Mouse (Mus musculus) midbrain, embryonic 10.5 days (tissue): Measurements from ENCODE around the gene Basp1. TPM values are rescaled to one million over a fixed set of nuclear protein-coding genes. Genes with fewer than 3 reads are reported as not detected.
"Not testable (repeated sequence)": the region's sequence is repeated elsewhere in the genome, so short reads cannot be mapped to it uniquely, and the experiment has no call there.

ENCODE experiments used
- DNase-seq: peaks from one replicate; pipeline ENCODE4 v3.0.0-alpha.2; 2017; ENCODE audit warnings: low spot score
- H3K27ac ChIP-seq: fragments of 300-500 bp; sonication (generic); replicated peaks from 2 replicates; pipeline ENCODE4 v1.5.1; 2016; ENCODE audit warnings: mild to moderate bottlenecking
- H3K27me3 ChIP-seq: fragments of 300-500 bp; sonication (generic); 2 replicates; pipeline ENCODE4 v1.6.1; 2016; ENCODE audit warnings: low read depth, mild to moderate bottlenecking; ENCODE audit not compliant: poor library complexity, severe bottlenecking
- H3K36me3 ChIP-seq: fragments of 300-500 bp; sonication (generic); 2 replicates; pipeline ENCODE4 v1.6.1; 2016; ENCODE audit warnings: mild to moderate bottlenecking, moderate library complexity
- H3K4me1 ChIP-seq: fragments of 300-500 bp; sonication (generic); 2 replicates; pipeline ENCODE4 v1.6.1; 2016
- H3K4me3 ChIP-seq: fragments of 300-500 bp; sonication (generic); 2 replicates; pipeline ENCODE4 v1.5.1; 2016; ENCODE audit warnings: mild to moderate bottlenecking, moderate library complexity
- H3K9me3 ChIP-seq: fragments of 300-500 bp; sonication (generic); replicated peaks from 2 replicates; pipeline ENCODE4 v1.6.1; 2016; ENCODE audit warnings: mild to moderate bottlenecking
- WGBS: fragments of 180-500 bp; shearing (Covaris S2); methylation state at CpG from one replicate; pipeline ENCODE4 v1.1.7; 2016; 5-methylcytosine and 5-hydroxymethylcytosine counted together
- polyA plus RNA-seq: library from polyadenylated mRNA; unstranded; fragments of >200 nt; fragmentation: Nextera tagmentation; extraction: Ambion mirVana; gene quantifications from 2 replicates; pipeline ENCODE4 v1.2.1, GENCODE M21; 2016

Basp1 gene
- 37.6 and 53.3 TPM in 2 replicates for polyA plus RNA-seq

- Histone ChIP-seq H3K4me1 (peaks cover 72% of the 10 kb centered on the region), H3K9me3 (no peaks in the 10 kb centered on the region), H3K4me3 (peak within 1 kb of the TSS; percentile 98), H3K36me3 (peaks cover 20% of the 10 kb centered on the region), H3K27ac (peak within 1 kb of the TSS; percentile 99), H3K27me3 (no peaks in the 10 kb centered on the region)
- under 1% methylated on average over 42 of the region's 60 CpGs for WGBS
- peak; percentile 89 for DNase-seq
Observed at GRCm38 (mm10) chr15:25413378-25413901, at the start of gene Basp1. Gene Basp1 (minus strand): TSS chr15:25413764.

GRCm38 (mm10) chr15:25463076-25463475 is 49.5 kb upstream of the Basp1 start:
- not testable (repeated sequence) for H3K27ac ChIP-seq, H3K36me3 ChIP-seq, DNase-seq, H3K4me3 ChIP-seq, H3K9me3 ChIP-seq, H3K27me3 ChIP-seq
- peaks cover 12% of the 10 kb centered on the region for H3K4me1 ChIP-seq

GRCm38 (mm10) chr15:25462056-25462762 is 48.6 kb upstream of the Basp1 start:
- Histone ChIP-seq H3K36me3 (no peaks in the 10 kb centered on the region), H3K4me1 (peaks cover 12% of the 10 kb centered on the region), H3K4me3 (no peak overlapping the region), H3K27me3 (peaks cover 4% of the 10 kb centered on the region; the same call in 1 of the 2 replicates), H3K9me3 (no peaks in the 10 kb centered on the region), H3K27ac (no peak overlapping the region)
- 81% methylated on average over 6 of the region's 6 CpGs for WGBS
- DNase-seq = no peak

GRCm38 (mm10) chr15:25459901-25460300 is 46.3 kb upstream of the Basp1 start:
- no peak overlapping the region for H3K27ac ChIP-seq
- no peak for DNase-seq
- H3K4me3 ChIP-seq = no peak overlapping the region
- no peaks in the 10 kb centered on the region for H3K36me3 ChIP-seq
- peaks cover 12% of the 10 kb centered on the region for H3K4me1 ChIP-seq
- 54% methylated on average over 7 of the region's 7 CpGs for WGBS
- H3K9me3 ChIP-seq = no peaks in the 10 kb centered on the region
- peaks cover 4% of the 10 kb centered on the region; the same call in 1 of the 2 replicates for H3K27me3 ChIP-seq

- Histone ChIP-seq H3K4me1 (peaks cover 12% of the 10 kb centered on the region), H3K27ac (no peak overlapping the region), H3K9me3 (no peaks in the 10 kb centered on the region), H3K27me3 (peaks cover under 1% of the 10 kb centered on the region; the same call in 1 of the 2 replicates), H3K4me3 (no peak overlapping the region), H3K36me3 (no peaks in the 10 kb centered on the region)
- WGBS = 81% methylated on average over 2 of the region's 2 CpGs
- no peak for DNase-seq
Observed at GRCm38 (mm10) chr15:25457421-25457820, 43.9 kb upstream of the Basp1 start.

- H3K36me3 ChIP-seq = no peaks in the 10 kb centered on the region
- H3K27ac ChIP-seq = no peak overlapping the region
- no peaks in the 10 kb centered on the region for H3K4me1 ChIP-seq
- H3K4me3 ChIP-seq = no peak overlapping the region
- H3K9me3 ChIP-seq = no peaks in the 10 kb centered on the region
- 90% methylated on average over 3 of the region's 3 CpGs for WGBS
- no peak for DNase-seq
- H3K27me3 ChIP-seq = no peaks in the 10 kb centered on the region
Observed at GRCm38 (mm10) chr15:25453538-25453937, 40.0 kb upstream of the Basp1 start.

- Histone ChIP-seq H3K27ac (no peak overlapping the region), H3K4me3 (no peak overlapping the region), H3K9me3 (no peaks in the 10 kb centered on the region), H3K4me1 (peaks cover 17% of the 10 kb centered on the region), H3K36me3 (no peaks in the 10 kb centered on the region), H3K27me3 (peaks cover 8% of the 10 kb centered on the region)
- no peak for DNase-seq
- 50% methylated on average over 1 of the region's 1 CpGs for WGBS
Observed at GRCm38 (mm10) chr15:25449348-25449747, 35.8 kb upstream of the Basp1 start.

- Histone ChIP-seq H3K36me3 (no peaks in the 10 kb centered on the region), H3K27ac (no peak overlapping the region), H3K27me3 (peaks cover 12% of the 10 kb centered on the region), H3K4me3 (no peak overlapping the region), H3K9me3 (no peaks in the 10 kb centered on the region), H3K4me1 (peaks cover 21% of the 10 kb centered on the region)
- DNase-seq = no peak
- 79% methylated on average over 4 of the region's 4 CpGs for WGBS
Observed at GRCm38 (mm10) chr15:25448703-25449340, 35.3 kb upstream of the Basp1 start.

GRCm38 (mm10) chr15:25447136-25447535 is 33.6 kb upstream of the Basp1 start:
- Histone ChIP-seq H3K36me3 (no peaks in the 10 kb centered on the region), H3K9me3 (no peaks in the 10 kb centered on the region), H3K4me1 (peaks cover 35% of the 10 kb centered on the region), H3K4me3 (no peak overlapping the region), H3K27me3 (peaks cover 21% of the 10 kb centered on the region), H3K27ac (no peak overlapping the region)
- 86% methylated on average over 6 of the region's 6 CpGs for WGBS
- no peak for DNase-seq

GRCm38 (mm10) chr15:25446155-25446487 is 32.6 kb upstream of the Basp1 start:
- DNase-seq = no peak
- H3K27me3 ChIP-seq = peaks cover 26% of the 10 kb centered on the region
- H3K4me1 ChIP-seq = peaks cover 45% of the 10 kb centered on the region
- 41% methylated on average over 8 of the region's 8 CpGs for WGBS
- no peaks in the 10 kb centered on the region for H3K36me3 ChIP-seq
- H3K9me3 ChIP-seq = no peaks in the 10 kb centered on the region
- peak overlapping the region; percentile 25 for H3K4me3 ChIP-seq
- peak overlapping the region; percentile 58; the same call in 1 of the 2 replicates for H3K27ac ChIP-seq

GRCm38 (mm10) chr15:25445361-25446154 is 32.0 kb upstream of the Basp1 start:
- Histone ChIP-seq H3K4me1 (peaks cover 46% of the 10 kb centered on the region), H3K4me3 (peak overlapping the region; percentile 25), H3K9me3 (no peaks in the 10 kb centered on the region), H3K27ac (peak overlapping the region; percentile 58), H3K36me3 (no peaks in the 10 kb centered on the region), H3K27me3 (peaks cover 26% of the 10 kb centered on the region)
- DNase-seq = peak; percentile 41
- 3% methylated on average over 17 of the region's 17 CpGs for whole genome bisulfite sequencing

GRCm38 (mm10) chr15:25444208-25444607 is 30.6 kb upstream of the Basp1 start:
- DNase-seq = no peak
- Histone ChIP-seq H3K36me3 (no peaks in the 10 kb centered on the region), H3K27ac (no peak overlapping the region), H3K4me1 (peaks cover 46% of the 10 kb centered on the region), H3K9me3 (no peaks in the 10 kb centered on the region), H3K27me3 (peaks cover 26% of the 10 kb centered on the region), H3K4me3 (no peak overlapping the region)
- WGBS = 89% methylated on average over 10 of the region's 10 CpGs
